Mouse (Mus musculus): ENCODE measurements around the gene Ube2e1.
"Not testable (repeated sequence)": the region's sequence is repeated elsewhere in the genome, so short reads cannot be mapped to it uniquely, and the experiment has no call there.

The Ube2e1 gene

GRCm38 (mm10) chr14:18317457-18318411 is 13.9 kb downstream of the Ube2e1 start:
- no peak for DNase-seq (ENCODE audit: low spot score)

GRCm38 (mm10) chr14:18304165-18304564 is 27.5 kb downstream of the Ube2e1 start:
- DNase-seq (ENCODE audit: low spot score): no peak

GRCm38 (mm10) chr14:18303262-18303661 is 28.4 kb downstream of the Ube2e1 start:
- no peak for DNase-seq (ENCODE audit: low spot score)

GRCm38 (mm10) chr14:18302750-18303149 is 28.9 kb downstream of the Ube2e1 start:
- no peak for DNase-seq (ENCODE audit: low spot score)

- DNase-seq (ENCODE audit: low spot score): no peak
These were observed 30.1 kb downstream of the Ube2e1 start for GRCm38 (mm10) chr14:18301591-18301990.

GRCm38 (mm10) chr14:18300676-18301075 is 31.0 kb downstream of the Ube2e1 start:
- DNase-seq (ENCODE audit: low spot score): no peak

GRCm38 (mm10) chr14:18298874-18299273 is 32.8 kb downstream of the Ube2e1 start:
- DNase-seq (ENCODE audit: low spot score): no peak

- DNase-seq (ENCODE audit: low spot score): no peak
These were observed 34.2 kb downstream of the Ube2e1 start for GRCm38 (mm10) chr14:18297441-18297840.

- no peak for DNase-seq (ENCODE audit: low spot score)
These were observed 39.1 kb downstream of the Ube2e1 start for GRCm38 (mm10) chr14:18292578-18292977.

- no peak for DNase-seq (ENCODE audit: low spot score)
These were observed 39.5 kb downstream of the Ube2e1 start for GRCm38 (mm10) chr14:18292111-18292510.

- peak; percentile 40 for DNase-seq (ENCODE audit: low spot score)
These were observed 44.3 kb downstream of the Ube2e1 start for GRCm38 (mm10) chr14:18287391-18287790.

- no peak for DNase-seq (ENCODE audit: low spot score)
These were observed 45.2 kb downstream of the Ube2e1 start for GRCm38 (mm10) chr14:18286441-18286840.

GRCm38 (mm10) chr14:18285476-18285875 is 46.2 kb downstream of the Ube2e1 start:
- no peak for DNase-seq (ENCODE audit: low spot score)

- peak; percentile 55 for DNase-seq (ENCODE audit: low spot score)
These were observed 47.1 kb downstream of the Ube2e1 start for GRCm38 (mm10) chr14:18284581-18284980.

- no peak for DNase-seq (ENCODE audit: low spot score)
These were observed 51.3 kb downstream of the Ube2e1 start for GRCm38 (mm10) chr14:18280375-18280774.

- no peak for DNase-seq (ENCODE audit: low spot score)
These were observed 57.1 kb downstream of the Ube2e1 start for GRCm38 (mm10) chr14:18274526-18274925.

GRCm38 (mm10) chr14:18271666-18272065 is 60.0 kb downstream of the Ube2e1 start:
- DNase-seq (ENCODE audit: low spot score): no peak

- peak; percentile 99 for DNase-seq (ENCODE audit: low spot score)
These were observed 60.9 kb downstream of the Ube2e1 start, which contains the start of the genes Nkiras1 and Rpl15 for GRCm38 (mm10) chr14:18270529-18271441. TSS of gene Nkiras1 (plus strand) at chr14:18271136. TSS of gene Rpl15 (minus strand) at chr14:18271391.

- not testable (repeated sequence) for DNase-seq (ENCODE audit: low spot score)
These were observed 61.6 kb downstream of the Ube2e1 start for GRCm38 (mm10) chr14:18269947-18270528.

- DNase-seq (ENCODE audit: low spot score): peak; percentile 69
These were observed 68.2 kb downstream of the Ube2e1 start for GRCm38 (mm10) chr14:18263427-18263826.

- DNase-seq (ENCODE audit: low spot score): no peak
These were observed 70.5 kb downstream of the Ube2e1 start for GRCm38 (mm10) chr14:18261203-18261602.

GRCm38 (mm10) chr14:18242638-18243130 is 89.0 kb downstream of the Ube2e1 start:
- no peak for DNase-seq (ENCODE audit: low spot score)
